ENCODE assay signal across 20 mouse cellular contexts in genomic region chr17:75055235-75055634, GRCm38 (mm10). TPM values are rescaled to one million over a fixed set of nuclear protein-coding genes. Genes with fewer than 3 reads are reported as not detected.
DNase-seq lines count a peak whose midpoint lies in the region; ATAC-seq and TF ChIP-seq lines count a peak whose summit lies in the region.
"Had no signal": no experiment of that assay in that cellular context is flagged by ENCODE, and none has a peak within 500 bp of the region (broad histone marks: within the 10 kb centered on the region; RNA-seq: fewer than 3 reads in every experiment).

No protein-coding gene starts in this region.

- ATAC-seq in forebrain, embryonic 16.5 days, result peak; percentile 52; the same call in 1 of the 2 replicates
- no peak for ATAC-seq in forebrain, embryonic 15.5 days (replicated peaks)
- ATAC-seq in midbrain, embryonic 14.5 days (ENCODE audit: low FRiP score, low TSS enrichment), result no peak
- ATAC-seq: CD4-positive, CD25-positive, alpha-beta regulatory T cell, adult 4 months; intestine, postnatal 0 days had no signal

- no peak overlapping the region for H3K9ac ChIP-seq in forebrain, embryonic 16.5 days (replicated peaks; ENCODE audit: low read depth, low read length)
- H3K9ac ChIP-seq in forebrain, embryonic 15.5 days (replicated peaks), result no peak overlapping the region
- no peak overlapping the region for H3K9ac ChIP-seq in midbrain, embryonic 14.5 days (replicated peaks; ENCODE audit: low read length)
- H3K9ac ChIP-seq: forebrain, embryonic 12.5 days; hindbrain, embryonic 12.5 days; hindbrain, embryonic 15.5 days had no signal

- no peak overlapping the region for H3K4me3 ChIP-seq in forebrain, embryonic 16.5 days (replicated peaks; ENCODE audit: low read length)
- no peak overlapping the region for H3K4me3 ChIP-seq in forebrain, embryonic 15.5 days
- H3K4me3 ChIP-seq in gastrocnemius, adult 2 months, result no peak overlapping the region
- no peak overlapping the region for H3K4me3 ChIP-seq in embryonic fibroblast, embryonic 13.5 days (ENCODE audit: insufficient read depth, low read length)
- no peak overlapping the region for H3K4me3 ChIP-seq in midbrain, embryonic 14.5 days (replicated peaks; ENCODE audit: low read depth, low read length)
- H3K4me3 ChIP-seq: forebrain, embryonic 12.5 days; hindbrain, embryonic 12.5 days; hindbrain, embryonic 15.5 days had no signal

- TF ChIP-seq CTCF in gastrocnemius, adult 2 months (IDR thresholded peaks at IDR 0.05), result no peak
- TF ChIP-seq CTCF in embryonic fibroblast, embryonic 13.5 days (IDR thresholded peaks at IDR 0.05; ENCODE audit: borderline replicate concordance, insufficient read depth, low read length), result no peak

- H3K4me1 ChIP-seq in forebrain, embryonic 16.5 days (replicated peaks; ENCODE audit: control insufficient read depth, insufficient read depth, low read length), result no peaks in the 10 kb centered on the region
- H3K4me1 ChIP-seq in forebrain, embryonic 15.5 days, result no peaks in the 10 kb centered on the region
- H3K4me1 ChIP-seq in embryonic fibroblast, embryonic 13.5 days (ENCODE audit: control insufficient read depth, insufficient read depth, low read length), result peaks cover 12% of the 10 kb centered on the region
- no peaks in the 10 kb centered on the region for H3K4me1 ChIP-seq in midbrain, embryonic 14.5 days (ENCODE audit: control insufficient read depth, insufficient read depth, low read length)
- H3K4me1 ChIP-seq: forebrain, embryonic 12.5 days; hindbrain, embryonic 12.5 days; hindbrain, embryonic 15.5 days had no signal

- intact Hi-C loops in gastrocnemius, adult 2 months (cut with DNase I), result no loop called here
- intact Hi-C loops in gastrocnemius, postnatal 14 days (cut with DNase I; ENCODE audit: low total_unique reads), result no loop called here
- intact Hi-C loops in left cerebral cortex, postnatal 25 days (cut with DNase I), result no loop called here

- H3K4me2 ChIP-seq in forebrain, embryonic 16.5 days (ENCODE audit: low read length), result no peak overlapping the region
- H3K4me2 ChIP-seq in forebrain, embryonic 15.5 days (replicated peaks), result no peak overlapping the region
- H3K4me2 ChIP-seq in midbrain, embryonic 14.5 days (ENCODE audit: low read length), result no peak overlapping the region
- H3K4me2 ChIP-seq: forebrain, embryonic 12.5 days; heart, embryonic 11.5 days; hindbrain, embryonic 12.5 days; hindbrain, embryonic 15.5 days had no signal

- 85% methylated on average over 5 of the region's 5 CpGs for WGBS in forebrain, embryonic 16.5 days
- 83% methylated on average over 5 of the region's 5 CpGs for WGBS in forebrain, embryonic 15.5 days
- WGBS in midbrain, embryonic 14.5 days, result 92% methylated on average over 5 of the region's 5 CpGs

- H3K36me3 ChIP-seq in forebrain, embryonic 16.5 days (ENCODE audit: control insufficient read depth, insufficient read depth), result no peaks in the 10 kb centered on the region
- no peaks in the 10 kb centered on the region for H3K36me3 ChIP-seq in forebrain, embryonic 15.5 days
- no peaks in the 10 kb centered on the region for H3K36me3 ChIP-seq in midbrain, embryonic 14.5 days (ENCODE audit: control insufficient read depth, insufficient read depth, low read length)
- H3K36me3 ChIP-seq: forebrain, embryonic 12.5 days; hindbrain, embryonic 12.5 days; hindbrain, embryonic 15.5 days had no signal

- TF ChIP-seq POLR2A in embryonic fibroblast, embryonic 13.5 days (IDR thresholded peaks at IDR 0.05; ENCODE audit: low read depth, low read length), result no peak

- no peak overlapping the region for H3K27ac ChIP-seq in forebrain, embryonic 16.5 days (ENCODE audit: low read length)
- H3K27ac ChIP-seq in forebrain, embryonic 15.5 days (replicated peaks), result no peak overlapping the region
- peak overlapping the region; percentile 79 for H3K27ac ChIP-seq in gastrocnemius, adult 2 months
- peak overlapping the region; percentile 97 for H3K27ac ChIP-seq in embryonic fibroblast, embryonic 13.5 days (ENCODE audit: insufficient read depth, low read length)
- no peak overlapping the region for H3K27ac ChIP-seq in midbrain, embryonic 14.5 days (replicated peaks; ENCODE audit: low read depth, low read length)
- H3K27ac ChIP-seq: forebrain, embryonic 12.5 days; hindbrain, embryonic 12.5 days; hindbrain, embryonic 15.5 days had no signal

- no peaks in the 10 kb centered on the region for H3K9me3 ChIP-seq in forebrain, embryonic 16.5 days (ENCODE audit: control insufficient read depth, low read length)
- no peaks in the 10 kb centered on the region for H3K9me3 ChIP-seq in forebrain, embryonic 15.5 days
- H3K9me3 ChIP-seq in midbrain, embryonic 14.5 days (ENCODE audit: control insufficient read depth, low read length), result no peaks in the 10 kb centered on the region
- H3K9me3 ChIP-seq: forebrain, embryonic 12.5 days; hindbrain, embryonic 12.5 days; hindbrain, embryonic 15.5 days had no signal

- no peak for DNase-seq in gastrocnemius, adult 2 months
- DNase-seq in gastrocnemius, postnatal 14 days, result no peak
- DNase-seq in skeletal muscle tissue, adult 2 months (ENCODE audit: low read depth, low spot score), result peak; percentile 46
- no peak for DNase-seq in left cerebral cortex, postnatal 25 days (ENCODE audit: low spot score in 2 of 2)
- DNase-seq in midbrain, embryonic 14.5 days, result no peak
- DNase-seq: adrenal gland, postnatal 10 days; B cell, adult 2 months; cerebellum, adult 18-20 months; cerebellum, adult 9-10 months; gastrocnemius, postnatal 10 days; heart, adult 11 months had no signal

- no peaks in the 10 kb centered on the region for H3K27me3 ChIP-seq in forebrain, embryonic 16.5 days (replicated peaks; ENCODE audit: control insufficient read depth, insufficient read depth, low read length)
- no peaks in the 10 kb centered on the region for H3K27me3 ChIP-seq in forebrain, embryonic 15.5 days
- H3K27me3 ChIP-seq in midbrain, embryonic 14.5 days (ENCODE audit: control insufficient read depth, insufficient read depth, low read length), result no peaks in the 10 kb centered on the region
- H3K27me3 ChIP-seq: forebrain, embryonic 12.5 days; hindbrain, embryonic 15.5 days had no signal

RNA-seq across cellular contexts. Expression of gene Ltbp1, which starts 49.9 kb away (rescaled TPM):
- polyA plus RNA-seq in forebrain, embryonic 16.5 days (2015; fragmentation: Nextera tagmentation; extraction: Ambion mirVana), result 2.3 and 4.3 TPM in 2 replicates
- 4.0 and 4.6 TPM in 2 replicates for polyA plus RNA-seq in forebrain, embryonic 15.5 days (2015; fragmentation: Nextera tagmentation; extraction: Ambion mirVana)
- 10 to 100 TPM in 1 of 2 experiments, 1 to 10 TPM in 1; 8.9 to 11.0 TPM for total RNA-seq in gastrocnemius, adult 2 months (2021)
- 10 to 100 TPM; 18.4 to 18.7 TPM for total RNA-seq in gastrocnemius, postnatal 14 days (2021)
- polyA plus RNA-seq in embryonic fibroblast, embryonic 13.5 days (2011; ENCODE audit: insufficient read length, low read depth, missing spikeins), result 152 and 252 TPM in 2 replicates
- total RNA-seq in left cerebral cortex, postnatal 25 days (2021), result 1 to 10 TPM; 8.9 to 9.1 TPM
- polyA plus RNA-seq in midbrain, embryonic 14.5 days (2014; fragmentation: Nextera tagmentation; extraction: Ambion mirVana), result 1.2 and 2.5 TPM in 2 replicates

Comparison
In these comparisons a context has a peak if more than half of its experiments do, and no peak if none do; other contexts are left out.
1. H3K27ac ChIP-seq: peak in gastrocnemius, adult 2 months (single experiment) and embryonic fibroblast, embryonic 13.5 days (single experiment); none in forebrain, embryonic 16.5 days (single experiment), forebrain, embryonic 15.5 days (single experiment) and midbrain, embryonic 14.5 days (single experiment).
2. RNA of gene Ltbp1, which starts 49.9 kb away (polyA plus RNA-seq): 152 to 252 TPM in embryonic fibroblast, embryonic 13.5 days; 4.0 to 4.6 TPM in forebrain, embryonic 15.5 days, 1.2 to 2.5 TPM in midbrain, embryonic 14.5 days and 2.3 to 4.3 TPM in forebrain, embryonic 16.5 days; every median in the first group is over 10 times any median in the second.